9 mouse cellular contexts compared by ENCODE assay signal in genomic region chr17:12759646-12760074, GRCm38 (mm10). TPM values are rescaled to one million over a fixed set of nuclear protein-coding genes. Genes with fewer than 3 reads are reported as not detected.
DNase-seq lines count a peak whose midpoint lies in the region; ATAC-seq lines count a peak whose summit lies in the region.
"Had no signal": no experiment of that assay in that cellular context is flagged by ENCODE, and none has a peak within 500 bp of the region (broad histone marks: within the 10 kb centered on the region; RNA-seq: fewer than 3 reads in every experiment).

No protein-coding gene starts in this region.

- H3K27me3 ChIP-seq in kidney, embryonic 14.5 days (ENCODE audit: control insufficient read depth, insufficient read depth, low read length) = no peaks in the 10 kb centered on the region
- H3K27me3 ChIP-seq in embryonic facial prominence, embryonic 14.5 days (replicated peaks; ENCODE audit: control insufficient read depth, insufficient read depth, low read length) = no peaks in the 10 kb centered on the region
- no peaks in the 10 kb centered on the region for H3K27me3 ChIP-seq in heart, embryonic 14.5 days (ENCODE audit: control insufficient read depth, insufficient read depth, low read length)
- H3K27me3 ChIP-seq: midbrain, embryonic 13.5 days had no signal

- H3K27ac ChIP-seq in kidney, embryonic 14.5 days (ENCODE audit: low read depth, low read length) = peak overlapping the region; percentile 24; the same call in 1 of the 2 replicates
- no peak overlapping the region for H3K27ac ChIP-seq in embryonic facial prominence, embryonic 14.5 days (replicated peaks; ENCODE audit: low read depth, low read length)
- H3K27ac ChIP-seq in heart, embryonic 14.5 days (replicated peaks in 1 of 2; ENCODE audit: control insufficient read depth in 1 of 2, insufficient read depth in 1 of 2, low read depth in 2 of 2, low read length in 2 of 2) = peak overlapping the region; percentile 82 to 89
- H3K27ac ChIP-seq: midbrain, embryonic 13.5 days had no signal

- H3K9me3 ChIP-seq in kidney, embryonic 14.5 days (ENCODE audit: control insufficient read depth, low read length) = no peaks in the 10 kb centered on the region
- no peaks in the 10 kb centered on the region for H3K9me3 ChIP-seq in embryonic facial prominence, embryonic 14.5 days (ENCODE audit: control insufficient read depth, low read length)
- no peaks in the 10 kb centered on the region for H3K9me3 ChIP-seq in heart, embryonic 14.5 days (ENCODE audit: control insufficient read depth, low read length)
- H3K9me3 ChIP-seq: midbrain, embryonic 13.5 days had no signal

- 39% methylated on average over 8 of the region's 8 CpGs for WGBS in kidney, embryonic 14.5 days
- 56% methylated on average over 8 of the region's 8 CpGs for WGBS in embryonic facial prominence, embryonic 14.5 days
- 22% methylated on average over 8 of the region's 8 CpGs for WGBS in heart, embryonic 14.5 days

- H3K4me1 ChIP-seq in kidney, embryonic 14.5 days (ENCODE audit: control insufficient read depth, insufficient read depth, low read length) = peaks cover 43% of the 10 kb centered on the region
- H3K4me1 ChIP-seq in embryonic facial prominence, embryonic 14.5 days (ENCODE audit: control insufficient read depth, insufficient read depth, low read length) = peaks cover 42% of the 10 kb centered on the region
- peaks cover 51 to 88% of the 10 kb centered on the region in 2 experiments for H3K4me1 ChIP-seq in heart, embryonic 14.5 days (ENCODE audit: control insufficient read depth in 2 of 2, insufficient read depth in 2 of 2, low read length in 2 of 2)

- DNase-seq in kidney, postnatal 14 days = no peak
- DNase-seq in embryonic facial prominence, embryonic 14.5 days (ENCODE audit: low spot score) = peak; percentile 88
- DNase-seq in lung, postnatal 10 days = peak; percentile 48
- no peak for DNase-seq in yolk sac, embryonic 10.5 days (ENCODE audit: low spot score)
- DNase-seq in right cerebral cortex, postnatal 14 days = no peak

- ATAC-seq in kidney, embryonic 14.5 days (ENCODE audit: low FRiP score, low TSS enrichment) = peak; percentile 26; the same call in 1 of the 2 replicates
- ATAC-seq in embryonic facial prominence, embryonic 14.5 days (ENCODE audit: low read depth) = peak; percentile 72
- no peak; the same call in 1 of the 2 replicates for ATAC-seq in heart, embryonic 14.5 days (ENCODE audit: insufficient number of reproducible peaks, insufficient read depth, low FRiP score, low read depth)
- no peak for ATAC-seq in activated CD4-positive, CD25-positive, alpha-beta regulatory T cell, adult 4 months
- ATAC-seq: midbrain, embryonic 13.5 days had no signal

- no peak overlapping the region for H3K4me2 ChIP-seq in kidney, embryonic 14.5 days (replicated peaks; ENCODE audit: low read depth, low read length)
- no peak overlapping the region for H3K4me2 ChIP-seq in embryonic facial prominence, embryonic 14.5 days (ENCODE audit: low read depth, low read length)
- H3K4me2 ChIP-seq in heart, embryonic 14.5 days (ENCODE audit: low read length) = peak overlapping the region; percentile 67
- H3K4me2 ChIP-seq: midbrain, embryonic 13.5 days had no signal

- no peak overlapping the region for H3K4me3 ChIP-seq in kidney, embryonic 14.5 days (ENCODE audit: low read length)
- H3K4me3 ChIP-seq in embryonic facial prominence, embryonic 14.5 days (ENCODE audit: low read depth, low read length) = no peak overlapping the region
- peak overlapping the region; percentile 6 to 22; a peak in 2 of 4 replicates for H3K4me3 ChIP-seq in heart, embryonic 14.5 days (ENCODE audit: control insufficient read depth in 1 of 2, insufficient read depth in 1 of 2, low read depth in 1 of 2, low read length in 2 of 2)
- H3K4me3 ChIP-seq: midbrain, embryonic 13.5 days had no signal

- peaks cover 12% of the 10 kb centered on the region; the same call in 1 of the 2 replicates for H3K36me3 ChIP-seq in kidney, embryonic 14.5 days (ENCODE audit: control insufficient read depth, insufficient read depth, low read length)
- peaks cover 50% of the 10 kb centered on the region for H3K36me3 ChIP-seq in embryonic facial prominence, embryonic 14.5 days (ENCODE audit: control insufficient read depth, insufficient read depth, low read length)
- peaks cover 93% of the 10 kb centered on the region for H3K36me3 ChIP-seq in heart, embryonic 14.5 days (ENCODE audit: control insufficient read depth, insufficient read depth, low read length)
- H3K36me3 ChIP-seq: midbrain, embryonic 13.5 days had no signal

- 0 out of 2 replicates have a peak overlapping the region, but pooled peaks have one; percentile 7 for H3K9ac ChIP-seq in kidney, embryonic 14.5 days (ENCODE audit: low read depth, low read length)
- H3K9ac ChIP-seq in embryonic facial prominence, embryonic 14.5 days (ENCODE audit: low read depth, low read length) = no peak overlapping the region
- H3K9ac ChIP-seq in heart, embryonic 14.5 days (ENCODE audit: low read length) = peak overlapping the region; percentile 70
- H3K9ac ChIP-seq: midbrain, embryonic 13.5 days had no signal

RNA-seq across cellular contexts. Expression of gene Igf2r, which starts 9.8 kb away (rescaled TPM):
- polyA plus RNA-seq in kidney, embryonic 14.5 days (2014; fragmentation: Nextera tagmentation; extraction: Ambion mirVana) = 20.7 and 37.8 TPM in 2 replicates
- polyA plus RNA-seq in embryonic facial prominence, embryonic 14.5 days (2014; fragmentation: Nextera tagmentation; extraction: Ambion mirVana) = 66.0 and 67.5 TPM in 2 replicates
- 196 and 201 TPM in 2 replicates for polyA plus RNA-seq in heart, embryonic 14.5 days (2014; fragmentation: Nextera tagmentation; extraction: Ambion mirVana)
- polyA plus RNA-seq in activated CD4-positive, CD25-positive, alpha-beta regulatory T cell, adult 4 months (2017; shearing (Covaris generic)) = 10 to 100 TPM; 23.9 to 33.2 TPM

Comparison
In these comparisons a context has a peak if more than half of its experiments do, and no peak if none do; other contexts are left out.
1. ATAC-seq: peak in kidney, embryonic 14.5 days (single experiment) and embryonic facial prominence, embryonic 14.5 days (single experiment); none in heart, embryonic 14.5 days (single experiment) and activated CD4-positive, CD25-positive, alpha-beta regulatory T cell, adult 4 months (single experiment).
2. H3K4me3 ChIP-seq: peak in heart, embryonic 14.5 days (2 of 2); none in kidney, embryonic 14.5 days (single experiment) and embryonic facial prominence, embryonic 14.5 days (single experiment).
3. DNase-seq: peak in embryonic facial prominence, embryonic 14.5 days (single experiment) and lung, postnatal 10 days (single experiment); none in kidney, postnatal 14 days (single experiment), yolk sac, embryonic 10.5 days (single experiment) and right cerebral cortex, postnatal 14 days (single experiment).